Mouse (Mus musculus) CD4-positive naive resting alpha-beta T cell, adult 76 days (primary cell): Measurements from ENCODE around the gene Olfr955. TPM values are rescaled to one million over a fixed set of nuclear protein-coding genes. Genes with fewer than 3 reads are reported as not detected.

Experiments used
- total RNA-seq: library from RNA; stranded (reverse); gene quantifications from one replicate; pipeline ENCODE4 v1.2.4, GENCODE M21; 2023

Gene Olfr955
- total RNA-seq: not detected

GRCm38 (mm10) chr9:39471844-39472243, at the start of gene Olfr955:
Gene Olfr955, minus strand, starts transcription at chr9:39471944.

GRCm38 (mm10) chr9:39515531-39515930, 43.8 kb upstream of the Olfr955 start, which contains the start of gene Olfr957:
Gene Olfr957, minus strand, starts transcription at chr9:39515809.

DNA sequence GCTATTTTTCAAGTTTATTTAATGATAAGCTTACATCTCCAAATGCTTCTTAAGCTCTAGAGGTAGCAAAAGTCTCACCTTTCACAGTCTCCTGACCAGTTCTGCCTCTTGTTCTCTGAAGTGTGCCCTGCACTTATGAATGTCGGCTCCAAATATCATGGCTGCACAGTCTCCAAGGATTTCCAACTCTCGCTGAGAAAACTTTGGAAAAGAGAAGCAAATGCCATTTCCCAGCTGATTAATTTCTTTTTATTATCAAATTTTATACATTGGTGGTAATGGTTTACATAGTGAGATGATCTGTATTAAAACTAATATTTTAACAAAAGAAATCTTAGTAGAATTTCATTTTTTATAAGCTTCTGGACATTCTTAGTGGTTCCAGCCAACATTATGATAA, 22.2 kb upstream of the Olfr955 start, which contains the start of gene Olfr44:
Gene Olfr44 (minus strand): TSS at position 101 of the 400 bp plus-strand sequence.

DNA sequence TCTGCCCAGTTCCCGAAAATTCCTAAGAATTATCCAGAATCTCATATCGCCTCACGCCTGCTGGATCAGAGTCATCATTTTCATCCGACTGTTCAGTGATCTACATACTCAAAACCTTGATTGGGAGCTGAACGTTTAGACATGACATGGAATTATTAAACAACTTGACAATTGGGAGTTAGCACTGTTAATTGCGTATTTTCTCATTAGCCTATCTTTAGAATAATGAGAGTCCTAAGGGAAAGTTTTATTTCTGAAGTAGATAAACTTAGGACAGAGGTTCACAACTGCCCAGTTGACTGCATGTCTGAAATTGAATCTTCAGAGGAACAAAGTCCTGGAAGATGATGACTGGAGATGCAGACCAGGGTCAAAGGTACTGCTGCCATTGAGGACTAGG, 15.3 kb downstream of the Olfr955 start, which contains the start of gene Olfr954:
Gene Olfr954 (plus strand): TSS at position 301 of the 400 bp plus-strand sequence.

DNA sequence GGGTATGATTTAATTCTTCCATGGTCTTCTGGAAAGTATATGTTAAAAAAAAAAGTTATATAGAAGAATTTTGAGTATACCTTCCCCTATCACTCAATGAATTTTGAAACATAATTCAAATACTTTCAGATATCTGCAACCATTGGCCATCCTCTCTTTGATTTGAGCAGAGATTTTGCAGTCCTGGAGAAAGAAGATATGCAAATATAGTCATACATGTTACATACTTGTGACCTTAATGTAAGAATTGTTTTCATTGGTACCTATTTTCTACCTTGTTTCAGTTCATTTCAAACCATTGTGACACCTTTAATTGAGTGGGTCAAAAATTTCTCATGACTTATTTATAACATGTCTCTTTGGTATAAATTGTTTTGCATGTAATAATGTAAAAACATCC, 44.7 kb downstream of the Olfr955 start, which contains the start of gene Olfr952:
Gene Olfr952 (minus strand): TSS at position 101 of the 400 bp plus-strand sequence.

Other genes starting within 250 kb of the Olfr955 start
- gene Olfr1537, start 221.9 kb downstream of the Olfr955 start, total RNA-seq: not detected
- gene Olfr945, start 195.1 kb downstream of the Olfr955 start, total RNA-seq: not detected
- not detected for gene Olfr948, start 145.9 kb downstream of the Olfr955 start, total RNA-seq
- gene Olfr951, start 84.5 kb downstream of the Olfr955 start, total RNA-seq: not detected
- gene Olfr952, start 44.8 kb downstream of the Olfr955 start, total RNA-seq: not detected
- not detected for gene Olfr954, start 15.2 kb downstream of the Olfr955 start, total RNA-seq
- not detected for gene Olfr44, start 22.1 kb upstream of the Olfr955 start, total RNA-seq
- not detected for gene Olfr957, start 43.9 kb upstream of the Olfr955 start, total RNA-seq
- gene Olfr958, start 82.1 kb upstream of the Olfr955 start, total RNA-seq: not detected
- not detected for gene Olfr959, start 103.6 kb upstream of the Olfr955 start, total RNA-seq
- gene AW551984, start 132.5 kb upstream of the Olfr955 start, total RNA-seq: not detected
- gene Olfr148, start 138.7 kb upstream of the Olfr955 start, total RNA-seq: not detected
- gene Olfr960, start 149.4 kb upstream of the Olfr955 start, total RNA-seq: not detected
- gene Olfr961, start 173.1 kb upstream of the Olfr955 start, total RNA-seq: not detected
- not detected for gene Olfr963, start 195.3 kb upstream of the Olfr955 start, total RNA-seq
- not detected for gene Olfr149, start 235.2 kb upstream of the Olfr955 start, total RNA-seq
- not detected for gene Olfr965, start 239.4 kb upstream of the Olfr955 start, total RNA-seq